ENCODE assay signal across 16 mouse cellular contexts in the genomic region with DNA sequence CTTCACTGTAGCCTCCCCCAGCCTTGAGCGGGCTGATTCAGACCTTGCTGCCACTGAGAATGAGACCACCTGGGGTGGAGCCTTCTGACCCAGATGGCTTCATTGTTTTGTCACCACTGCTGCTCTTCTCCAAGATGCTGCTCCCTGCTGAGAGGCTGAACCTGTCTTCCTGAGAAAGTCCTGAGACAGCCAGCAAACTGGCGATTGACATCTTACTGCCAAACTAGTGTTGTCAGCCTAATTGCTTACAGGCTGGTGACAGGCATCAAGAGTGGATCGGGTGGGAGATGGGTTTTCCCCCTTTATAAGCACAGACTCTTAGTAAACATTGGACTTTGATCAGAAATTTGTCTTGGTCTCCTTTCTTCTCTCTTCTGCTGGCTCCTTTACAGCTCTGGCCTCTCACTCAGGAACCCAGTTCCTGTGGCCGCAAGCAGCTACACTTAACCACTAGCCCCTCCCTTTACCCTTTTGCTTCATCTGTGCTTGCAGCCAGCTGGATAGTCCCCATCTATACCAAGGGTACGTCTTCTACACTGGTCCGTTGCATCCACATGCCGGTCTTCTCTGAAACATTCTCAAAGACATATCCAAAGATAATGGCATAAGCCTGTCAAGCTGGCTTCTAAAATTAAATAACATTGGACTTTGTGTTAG. TPM values are rescaled to one million over a fixed set of nuclear protein-coding genes. Genes with fewer than 3 reads are reported as not detected.
"Had no signal": no experiment of that assay in that cellular context is flagged by ENCODE, and none has a peak within 500 bp of the region (broad histone marks: within the 10 kb centered on the region; RNA-seq: fewer than 3 reads in every experiment).

No protein-coding gene starts in this region.

- H3K4me2 ChIP-seq: midbrain, embryonic 11.5 days; midbrain, embryonic 15.5 days; neural tube, embryonic 12.5 days had no signal

- H3K4me3 ChIP-seq: limb, embryonic 10.5 days; megakaryocyte, embryonic 14.5 days; midbrain, embryonic 15.5 days; neural tube, embryonic 12.5 days had no signal

- ATAC-seq: lung, postnatal 0 days; midbrain, embryonic 15.5 days had no signal

- H3K9ac ChIP-seq: liver, embryonic 14.5 days; midbrain, embryonic 15.5 days; neural tube, embryonic 12.5 days had no signal

- H3K36me3 ChIP-seq: limb, embryonic 10.5 days; midbrain, embryonic 15.5 days; neural tube, embryonic 12.5 days had no signal

- H3K9me3 ChIP-seq: limb, embryonic 10.5 days; megakaryocyte, embryonic 14.5 days; midbrain, embryonic 15.5 days; neural tube, embryonic 12.5 days had no signal

- H3K27me3 ChIP-seq: midbrain, embryonic 15.5 days; neural tube, embryonic 12.5 days had no signal

- DNase-seq: kidney, postnatal 10 days; kidney, postnatal 4 days; lung, adult 2 months; lung, postnatal 36 days; retina, postnatal 1 day; right cerebral cortex, postnatal 25 days; thymus, postnatal 4 days had no signal

- H3K4me1 ChIP-seq: limb, embryonic 10.5 days; midbrain, embryonic 15.5 days; neural tube, embryonic 12.5 days had no signal

- H3K27ac ChIP-seq: limb, embryonic 10.5 days; liver, embryonic 14.5 days; midbrain, embryonic 15.5 days; neural tube, embryonic 12.5 days; stomach, postnatal 0 days had no signal

RNA-seq across cellular contexts. Expression of gene Gm19426, which starts 13.7 kb away (rescaled TPM):
- total RNA-seq: monocyte, adult 5-6 weeks had no signal

RNA-seq across cellular contexts. Expression of gene Serping1, which starts 18.1 kb away (rescaled TPM):
- total RNA-seq: monocyte, adult 5-6 weeks had no signal

RNA-seq across cellular contexts. Expression of gene Ypel4, which starts 23.3 kb away (rescaled TPM):
- total RNA-seq: monocyte, adult 5-6 weeks had no signal
